Mouse (Mus musculus) T-helper 2 cell (primary cell): ENCODE data around the gene Nt5c1a.

Experiments used
- in situ Hi-C: fragments of 300-600 bp; cut with MboI, MseI; formaldehyde crosslinking; loops from one replicate; pipeline ENCODE4 v1.15.1; 2025; ENCODE audit warnings: high pct_unique_total_duplicates

Nt5c1a gene

GRCm38 (mm10) chr4:123211453-123211852, 10.1 kb downstream of the Nt5c1a start:
- in situ Hi-C loops: no loop called here

GRCm38 (mm10) chr4:123212330-123212729, 11.0 kb downstream of the Nt5c1a start:
- in situ Hi-C loops: no loop called here

GRCm38 (mm10) chr4:123213975-123214374, 12.7 kb downstream of the Nt5c1a start:
- in situ Hi-C loops: no loop called here

- in situ Hi-C loops: loop anchor here (5.0 kb wide), 1 partner anchor 42 kb away; no protein-coding TSS in a partner anchor
Measured at GRCm38 (mm10) chr4:123215367-123215766, 14.1 kb downstream of the Nt5c1a start.

- in situ Hi-C loops: loop anchor here (5.0 kb wide), 1 partner anchor 41 kb away; no protein-coding TSS in a partner anchor
Measured at GRCm38 (mm10) chr4:123216782-123217181, 15.5 kb downstream of the Nt5c1a start.

- in situ Hi-C loops: loop anchor here (5.0 kb wide), 1 partner anchor 37 kb away; no protein-coding TSS in a partner anchor
Measured at GRCm38 (mm10) chr4:123219720-123220357, 18.5 kb downstream of the Nt5c1a start.

- in situ Hi-C loops: no loop called here
Measured at GRCm38 (mm10) chr4:123220637-123221036, 19.3 kb downstream of the Nt5c1a start.

GRCm38 (mm10) chr4:123223309-123223708, 22.0 kb downstream of the Nt5c1a start:
- in situ Hi-C loops: no loop called here

- in situ Hi-C loops: no loop called here
Measured at GRCm38 (mm10) chr4:123225718-123226403, 24.6 kb downstream of the Nt5c1a start.

GRCm38 (mm10) chr4:123227707-123228106, 26.4 kb downstream of the Nt5c1a start:
- in situ Hi-C loops: no loop called here

GRCm38 (mm10) chr4:123228270-123228669, 27.0 kb downstream of the Nt5c1a start:
- in situ Hi-C loops: no loop called here

GRCm38 (mm10) chr4:123229166-123229565, 27.9 kb downstream of the Nt5c1a start:
- in situ Hi-C loops: no loop called here

- in situ Hi-C loops: no loop called here
Measured at GRCm38 (mm10) chr4:123232841-123233240, 31.5 kb downstream of the Nt5c1a start.

- in situ Hi-C loops: no loop called here
Measured at GRCm38 (mm10) chr4:123233492-123234084, 32.3 kb downstream of the Nt5c1a start, which contains the start of gene Heyl. Heyl (plus strand) TSS chr4:123233556.

GRCm38 (mm10) chr4:123235835-123236430, 34.6 kb downstream of the Nt5c1a start:
- in situ Hi-C loops: no loop called here

GRCm38 (mm10) chr4:123236431-123237031, 35.2 kb downstream of the Nt5c1a start:
- in situ Hi-C loops: no loop called here

GRCm38 (mm10) chr4:123237386-123238266, 36.3 kb downstream of the Nt5c1a start:
- in situ Hi-C loops: no loop called here

- in situ Hi-C loops: no loop called here
Measured at GRCm38 (mm10) chr4:123239361-123240203, 38.3 kb downstream of the Nt5c1a start.

- in situ Hi-C loops: no loop called here
Measured at GRCm38 (mm10) chr4:123246221-123246620, 44.9 kb downstream of the Nt5c1a start.

GRCm38 (mm10) chr4:123246651-123247050, 45.3 kb downstream of the Nt5c1a start:
- in situ Hi-C loops: no loop called here
